Mouse (Mus musculus) heart, embryonic 11.5 days (tissue): Measurements from ENCODE around the gene Chpt1. TPM values are rescaled to one million over a fixed set of nuclear protein-coding genes. Genes with fewer than 3 reads are reported as not detected.

ENCODE experiments used
- ATAC-seq: fragments of 200-750 bp; cut with Nextera tagmentation; replicated peaks from 2 replicates; pipeline ENCODE4 v1.8.0; 2017; ENCODE audit warnings: moderate library complexity; ENCODE audit not compliant: insufficient number of reproducible peaks, low FRiP score, low TSS enrichment
- H3K27ac ChIP-seq: fragments of 300-500 bp; sonication (generic); 2 replicates; pipeline ENCODE4 v1.5.1; 2014; ENCODE audit warnings: mild to moderate bottlenecking, low read depth, low read length
- H3K27me3 ChIP-seq: fragments of 300-500 bp; sonication (generic); 2 replicates; pipeline ENCODE4 v1.6.1; 2014; ENCODE audit warnings: mild to moderate bottlenecking, low read length, mixed read lengths; ENCODE audit not compliant: control insufficient read depth, insufficient read depth
- H3K36me3 ChIP-seq: fragments of 300-500 bp; sonication (generic); 2 replicates; pipeline ENCODE4 v1.6.1; 2014; ENCODE audit warnings: mild to moderate bottlenecking, low read length, moderate library complexity, mixed read lengths; ENCODE audit not compliant: control insufficient read depth, insufficient read depth
- H3K4me1 ChIP-seq: fragments of 300-500 bp; sonication (generic); 2 replicates; pipeline ENCODE4 v1.6.1; 2014; ENCODE audit warnings: low read length; ENCODE audit not compliant: control insufficient read depth, insufficient read depth
- H3K4me2 ChIP-seq: fragments of 300-500 bp; sonication (generic); 2 replicates; pipeline ENCODE4 v1.6.1; 2014; ENCODE audit warnings: mild to moderate bottlenecking, moderate library complexity
- H3K4me3 ChIP-seq: fragments of 300-500 bp; sonication (generic); 2 replicates; pipeline ENCODE4 v1.5.1; 2014; ENCODE audit warnings: low read depth, low read length
- H3K9ac ChIP-seq: fragments of 300-500 bp; sonication (generic); 2 replicates; pipeline ENCODE4 v1.6.1; 2014; ENCODE audit warnings: mild to moderate bottlenecking, low read depth, low read length, moderate library complexity
- H3K9me3 ChIP-seq: fragments of 300-500 bp; sonication (generic); replicated peaks from 2 replicates; pipeline ENCODE4 v1.6.1; 2016; ENCODE audit warnings: low read length; ENCODE audit not compliant: control insufficient read depth
- WGBS: fragments of 180-500 bp; shearing (Covaris S2); extraction: QIAGEN DNeasy Blood & Tissue Kit; methylation state at CpG from one replicate; pipeline ENCODE4 v1.1.7; 2014; ENCODE audit not compliant: insufficient replicate concordance; 5-methylcytosine and 5-hydroxymethylcytosine counted together
- polyA plus RNA-seq: library from polyadenylated mRNA; unstranded; fragments of >200 nt; fragmentation: Nextera tagmentation; extraction: Ambion mirVana; gene quantifications from 2 replicates; pipeline ENCODE4 v1.2.1, GENCODE M21; 2014

Gene Chpt1
- polyA plus RNA-seq, 1 experiment from 2014 or later, result 29.9 TPM

- Histone ChIP-seq H3K4me1 (no peaks in the 10 kb centered on the region), H3K9me3 (no peaks in the 10 kb centered on the region), H3K36me3 (no peaks in the 10 kb centered on the region), H3K27ac (no peak overlapping the region), H3K4me3 (no peak overlapping the region), H3K4me2 (no peak overlapping the region), H3K27me3 (no peaks in the 10 kb centered on the region), H3K9ac (no peak overlapping the region)
- 91% methylated on average over 2 of the region's 2 CpGs for WGBS
- no peak; the same call in 1 of the 2 replicates for ATAC-seq
These were observed 77.6 kb downstream of the Chpt1 start for GRCm38 (mm10) chr10:88426158-88426816.

- Histone ChIP-seq H3K9ac (no peak overlapping the region), H3K36me3 (no peaks in the 10 kb centered on the region), H3K27ac (no peak overlapping the region), H3K4me2 (no peak overlapping the region), H3K9me3 (no peaks in the 10 kb centered on the region), H3K27me3 (no peaks in the 10 kb centered on the region), H3K4me1 (no peaks in the 10 kb centered on the region), H3K4me3 (no peak overlapping the region)
- ATAC-seq, result no peak
- 82% methylated on average over 19 of the region's 19 CpGs for WGBS
These were observed 83.0 kb downstream of the Chpt1 start for GRCm38 (mm10) chr10:88420655-88421435.

GRCm38 (mm10) chr10:88420141-88420541 is 83.7 kb downstream of the Chpt1 start:
- H3K9ac ChIP-seq, result no peak overlapping the region
- 78% methylated on average over 11 of the region's 11 CpGs for WGBS
- no peak for ATAC-seq
- no peak overlapping the region for H3K4me3 ChIP-seq
- no peaks in the 10 kb centered on the region for H3K27me3 ChIP-seq
- no peak overlapping the region for H3K4me2 ChIP-seq
- H3K9me3 ChIP-seq, result no peaks in the 10 kb centered on the region
- H3K27ac ChIP-seq, result no peak overlapping the region
- no peaks in the 10 kb centered on the region for H3K4me1 ChIP-seq
- no peaks in the 10 kb centered on the region for H3K36me3 ChIP-seq

- Histone ChIP-seq H3K9me3 (no peaks in the 10 kb centered on the region), H3K9ac (no peak overlapping the region), H3K4me1 (no peaks in the 10 kb centered on the region), H3K36me3 (no peaks in the 10 kb centered on the region), H3K4me2 (no peak overlapping the region), H3K4me3 (no peak overlapping the region), H3K27ac (no peak overlapping the region), H3K27me3 (no peaks in the 10 kb centered on the region)
- WGBS, result 87% methylated on average over 5 of the region's 5 CpGs
- no peak for ATAC-seq
These were observed 86.2 kb downstream of the Chpt1 start for GRCm38 (mm10) chr10:88417686-88418085.

GRCm38 (mm10) chr10:88412290-88412995 is 91.4 kb downstream of the Chpt1 start:
- Histone ChIP-seq H3K27ac (no peak overlapping the region), H3K27me3 (no peaks in the 10 kb centered on the region), H3K9me3 (no peaks in the 10 kb centered on the region), H3K4me2 (no peak overlapping the region), H3K36me3 (no peaks in the 10 kb centered on the region), H3K4me1 (no peaks in the 10 kb centered on the region), H3K9ac (no peak overlapping the region), H3K4me3 (no peak overlapping the region)
- 77% methylated on average over 17 of the region's 17 CpGs for WGBS
- no peak for ATAC-seq

GRCm38 (mm10) chr10:88409751-88410150 is 94.1 kb downstream of the Chpt1 start:
- H3K9me3 ChIP-seq, result no peaks in the 10 kb centered on the region
- H3K36me3 ChIP-seq, result no peaks in the 10 kb centered on the region
- H3K4me1 ChIP-seq, result no peaks in the 10 kb centered on the region
- no peak overlapping the region for H3K4me3 ChIP-seq
- no peak overlapping the region for H3K4me2 ChIP-seq
- no peaks in the 10 kb centered on the region for H3K27me3 ChIP-seq
- H3K27ac ChIP-seq, result no peak overlapping the region
- 55% methylated on average over 2 of the region's 2 CpGs for WGBS
- ATAC-seq, result no peak
- H3K9ac ChIP-seq, result no peak overlapping the region

GRCm38 (mm10) chr10:88407875-88408631 is 95.8 kb downstream of the Chpt1 start:
- Histone ChIP-seq H3K36me3 (no peaks in the 10 kb centered on the region), H3K9ac (no peak overlapping the region), H3K4me1 (no peaks in the 10 kb centered on the region), H3K9me3 (no peaks in the 10 kb centered on the region), H3K4me2 (no peak overlapping the region), H3K4me3 (no peak overlapping the region), H3K27me3 (no peaks in the 10 kb centered on the region), H3K27ac (no peak overlapping the region)
- 79% methylated on average over 12 of the region's 12 CpGs for WGBS
- ATAC-seq, result no peak

DNA sequence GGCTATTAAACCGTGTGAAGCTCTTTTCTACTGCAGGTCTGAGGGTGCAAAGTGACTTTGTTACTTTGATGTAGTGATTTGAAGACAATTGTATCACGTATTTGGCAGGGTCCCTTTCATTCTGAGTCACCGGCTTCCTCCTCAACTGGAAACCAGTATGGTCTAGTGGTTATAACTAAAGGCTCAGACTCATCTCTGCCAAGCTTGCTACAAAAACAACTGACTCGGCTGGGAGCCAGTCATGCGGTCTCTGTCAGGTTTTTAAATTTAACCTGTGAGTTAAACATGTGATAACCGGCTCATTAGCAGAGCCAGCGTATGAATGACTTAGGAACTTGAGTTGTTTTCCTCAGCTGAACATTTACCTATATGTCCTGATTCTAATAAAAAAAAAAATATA is 98.1 kb downstream of the Chpt1 start:
- H3K27me3 ChIP-seq, result no peaks in the 10 kb centered on the region
- no peak overlapping the region for H3K4me2 ChIP-seq
- no peak overlapping the region for H3K9ac ChIP-seq
- no peaks in the 10 kb centered on the region for H3K36me3 ChIP-seq
- H3K4me1 ChIP-seq, result no peaks in the 10 kb centered on the region
- 86% methylated on average over 7 of the region's 7 CpGs for WGBS
- H3K4me3 ChIP-seq, result no peak overlapping the region
- no peaks in the 10 kb centered on the region for H3K9me3 ChIP-seq
- no peak for ATAC-seq
- no peak overlapping the region for H3K27ac ChIP-seq
